Mouse (Mus musculus): ENCODE measurements around the gene Olfr558. TPM values are rescaled to one million over a fixed set of nuclear protein-coding genes. Genes with fewer than 3 reads are reported as not detected.

Gene Olfr558
- polyA plus RNA-seq, 1 experiment from 2014 or later: not detected

- DNase-seq (ENCODE audit: low spot score): no peak
- WGBS: 29% methylated on average over 1 of the region's 1 CpGs
- no peak overlapping the region for H3K27ac ChIP-seq (replicated peaks)
- no peak overlapping the region for H3K4me3 ChIP-seq
- no peaks in the 10 kb centered on the region for H3K36me3 ChIP-seq
- H3K9me3 ChIP-seq (replicated peaks): no peaks in the 10 kb centered on the region
- no peaks in the 10 kb centered on the region for H3K27me3 ChIP-seq (ENCODE audit: low read depth, poor library complexity, severe bottlenecking)
- no peaks in the 10 kb centered on the region for H3K4me1 ChIP-seq
These were observed 50.1 kb downstream of the Olfr558 start for GRCm38 (mm10) chr7:102752086-102752485.

GRCm38 (mm10) chr7:102759266-102759665 lies 57.3 kb downstream of the Olfr558 start, which contains the start of the genes Olfr560 and Olfr78:
Olfr560 (minus strand) TSS chr7:102759366.
Olfr78 (minus strand) TSS chr7:102759471.
- Histone ChIP-seq H3K27ac (replicated peaks) (no peak within 1 kb of the TSS), H3K4me3 (no peak within 1 kb of the TSS), H3K4me1 (no peaks in the 10 kb centered on the region), H3K9me3 (replicated peaks) (no peaks in the 10 kb centered on the region), H3K36me3 (no peaks in the 10 kb centered on the region), H3K27me3 (ENCODE audit: low read depth, poor library complexity, severe bottlenecking) (no peaks in the 10 kb centered on the region)
- WGBS: 76% methylated on average over 4 of the region's 4 CpGs
- DNase-seq (ENCODE audit: low spot score): no peak

Other genes with a start within 250 kb of the Olfr558 start
- 0.35 TPM in 2 replicates for gene Olfr543, start 220.5 kb upstream of the Olfr558 start, polyA plus RNA-seq (2016; fragmentation: Nextera tagmentation; extraction: Ambion mirVana)
- 0.11 and 0.17 TPM in 2 replicates for gene Olfr544, start 213.9 kb upstream of the Olfr558 start, polyA plus RNA-seq (2016; fragmentation: Nextera tagmentation; extraction: Ambion mirVana)
- 0.05 and 0.11 TPM in 2 replicates for gene Olfr545, start 202.6 kb upstream of the Olfr558 start, polyA plus RNA-seq (2016; fragmentation: Nextera tagmentation; extraction: Ambion mirVana)
- gene Olfr547, start 167.5 kb upstream of the Olfr558 start, polyA plus RNA-seq (2016; fragmentation: Nextera tagmentation; extraction: Ambion mirVana): not detected in 2 replicates
- not detected in 2 replicates for gene Olfr548-ps1, start 161.3 kb upstream of the Olfr558 start, polyA plus RNA-seq (2016; fragmentation: Nextera tagmentation; extraction: Ambion mirVana)
- gene Olfr549, start 152.3 kb upstream of the Olfr558 start, polyA plus RNA-seq (2016; fragmentation: Nextera tagmentation; extraction: Ambion mirVana): not detected in 2 replicates
- 0.15 and 0.52 TPM in 2 replicates for gene Trim21, start 136.7 kb upstream of the Olfr558 start, polyA plus RNA-seq (2016; fragmentation: Nextera tagmentation; extraction: Ambion mirVana)
- not detected in 2 replicates for gene Olfr550, start 130.8 kb upstream of the Olfr558 start, polyA plus RNA-seq (2016; fragmentation: Nextera tagmentation; extraction: Ambion mirVana)
- gene Olfr551, start 110.3 kb upstream of the Olfr558 start, polyA plus RNA-seq (2016; fragmentation: Nextera tagmentation; extraction: Ambion mirVana): not detected in 2 replicates
- gene Olfr552, start 104.4 kb upstream of the Olfr558 start, polyA plus RNA-seq (2016; fragmentation: Nextera tagmentation; extraction: Ambion mirVana): not detected in 2 replicates
- gene Olfr553, start 84.0 kb upstream of the Olfr558 start, polyA plus RNA-seq (2016; fragmentation: Nextera tagmentation; extraction: Ambion mirVana): not detected in 2 replicates
- not detected in 2 replicates for gene Olfr554, start 63.8 kb upstream of the Olfr558 start, polyA plus RNA-seq (2016; fragmentation: Nextera tagmentation; extraction: Ambion mirVana)
- gene Olfr555, start 43.4 kb upstream of the Olfr558 start, polyA plus RNA-seq (2016; fragmentation: Nextera tagmentation; extraction: Ambion mirVana): not detected in 2 replicates
- gene Olfr556, start 37.3 kb upstream of the Olfr558 start, polyA plus RNA-seq (2016; fragmentation: Nextera tagmentation; extraction: Ambion mirVana): not detected in 2 replicates
- gene Trim68, start 14.9 kb upstream of the Olfr558 start, polyA plus RNA-seq (2016; fragmentation: Nextera tagmentation; extraction: Ambion mirVana): 10.1 and 11.8 TPM in 2 replicates
- not detected in 2 replicates for gene Olfr557, start 6.3 kb upstream of the Olfr558 start, polyA plus RNA-seq (2016; fragmentation: Nextera tagmentation; extraction: Ambion mirVana)
- gene Olfr33, start 16.9 kb downstream of the Olfr558 start, polyA plus RNA-seq (2016; fragmentation: Nextera tagmentation; extraction: Ambion mirVana): not detected in 2 replicates
- gene Olfr559, start 25.3 kb downstream of the Olfr558 start, polyA plus RNA-seq (2016; fragmentation: Nextera tagmentation; extraction: Ambion mirVana): not detected in 2 replicates
- not detected in 2 replicates for gene Olfr560, start 57.2 kb downstream of the Olfr558 start, polyA plus RNA-seq (2016; fragmentation: Nextera tagmentation; extraction: Ambion mirVana)
- gene Olfr78, start 57.3 kb downstream of the Olfr558 start, polyA plus RNA-seq (2016; fragmentation: Nextera tagmentation; extraction: Ambion mirVana): not detected in 2 replicates
- not detected in 2 replicates for gene Olfr561, start 69.0 kb downstream of the Olfr558 start, polyA plus RNA-seq (2016; fragmentation: Nextera tagmentation; extraction: Ambion mirVana)
- not detected in 2 replicates for gene Olfr564, start 101.3 kb downstream of the Olfr558 start, polyA plus RNA-seq (2016; fragmentation: Nextera tagmentation; extraction: Ambion mirVana)
- gene Olfr566, start 156.6 kb downstream of the Olfr558 start, polyA plus RNA-seq (2016; fragmentation: Nextera tagmentation; extraction: Ambion mirVana): not detected in 2 replicates
- gene Olfr568, start 174.9 kb downstream of the Olfr558 start, polyA plus RNA-seq (2016; fragmentation: Nextera tagmentation; extraction: Ambion mirVana): not detected in 2 replicates
- gene Olfr569, start 188.7 kb downstream of the Olfr558 start, polyA plus RNA-seq (2016; fragmentation: Nextera tagmentation; extraction: Ambion mirVana): not detected in 2 replicates
- gene Olfr570, start 192.4 kb downstream of the Olfr558 start, polyA plus RNA-seq (2016; fragmentation: Nextera tagmentation; extraction: Ambion mirVana): not detected in 2 replicates
- not detected in 2 replicates for gene Olfr571, start 215.3 kb downstream of the Olfr558 start, polyA plus RNA-seq (2016; fragmentation: Nextera tagmentation; extraction: Ambion mirVana)
- not detected in 2 replicates for gene Olfr572, start 222.2 kb downstream of the Olfr558 start, polyA plus RNA-seq (2016; fragmentation: Nextera tagmentation; extraction: Ambion mirVana)
- gene Olfr573-ps1, start 240.4 kb downstream of the Olfr558 start, polyA plus RNA-seq (2016; fragmentation: Nextera tagmentation; extraction: Ambion mirVana): not detected in 2 replicates
- gene Olfr574, start 246.3 kb downstream of the Olfr558 start, polyA plus RNA-seq (2016; fragmentation: Nextera tagmentation; extraction: Ambion mirVana): not detected in 2 replicates

Measured in midbrain, embryonic 10.5 days (tissue).